Mouse (Mus musculus) brain, embryonic 14.5 days (tissue): ENCODE data around the gene Ndufa10.
A peak's percentile ranks its signal among the peaks of the same experiment; 100 is the strongest.

ENCODE experiments used
- CTCF ChIP-seq: fragments of 200-500 bp; IDR thresholded peaks from 2 replicates; pipeline ENCODE4 v1.5.1; 2012; ENCODE audit warnings: inconsistent platforms, mild to moderate bottlenecking, moderate library complexity, borderline replicate concordance; ENCODE audit not compliant: insufficient read depth, insufficient read length; ENCODE audit errors: extremely low read depth
- POLR2A ChIP-seq: fragments of 200-500 bp; IDR thresholded peaks from 2 replicates; pipeline ENCODE4 v1.6.1; 2012; ENCODE audit warnings: mild to moderate bottlenecking, inconsistent platforms, borderline replicate concordance; ENCODE audit not compliant: poor library complexity, insufficient read depth, insufficient read length, severe bottlenecking; ENCODE audit errors: extremely low read depth

- TF ChIP-seq POLR2A (no peak), CTCF (peak; percentile 16; the same call in 1 of the 2 replicates)
These were observed 68.5 kb downstream of the Ndufa10 start for GRCm38 (mm10) chr1:92405131-92405530.
